Mouse (Mus musculus) lung, postnatal 0 days (tissue): ENCODE measurements around the gene Gm38392.

Experiments used
- CTCF ChIP-seq: IDR thresholded peaks from 2 replicates; pipeline ENCODE4 v1.5.1; 2016; ENCODE audit warnings: antibody characterized with exemption, mild to moderate bottlenecking
- EP300 ChIP-seq: IDR thresholded peaks from 2 replicates; pipeline ENCODE4 v1.6.1; 2016; ENCODE audit warnings: antibody characterized with exemption, mild to moderate bottlenecking, control low read depth

- no peak for TF ChIP-seq CTCF
- TF ChIP-seq EP300, result no peak
Observed at GRCm38 (mm10) chr3:88237161-88237555, 49.9 kb downstream of the Gm38392 start.
